Mouse (Mus musculus) neutrophil, adult 65 days (primary cell): ENCODE results near the gene Dera. TPM values are rescaled to one million over a fixed set of nuclear protein-coding genes. Genes with fewer than 3 reads are reported as not detected.

ENCODE experiments used
- total RNA-seq: library from RNA; stranded (reverse); gene quantifications from 2 replicates; pipeline ENCODE4 v1.2.4, GENCODE M21; 2023

Gene Dera
- total RNA-seq: 20.4 and 23.5 TPM in 2 replicates

GRCm38 (mm10) chr6:137754056-137754856 lies at the start of gene Dera:
TSS of gene Dera (plus strand) at chr6:137754546.

GRCm38 (mm10) chr6:137734846-137735609 lies 19.3 kb upstream of the Dera start, which contains the start of gene Strap:
TSS of gene Strap (plus strand) at chr6:137735078.

Other genes starting within 250 kb of the Dera start
- 4.8 and 6.7 TPM in 2 replicates for gene Eps8, start 99.7 kb upstream of the Dera start, total RNA-seq
- 61.0 and 61.4 TPM in 2 replicates for gene Strap, start 19.5 kb upstream of the Dera start, total RNA-seq